Mouse (Mus musculus): Measurements from ENCODE around the gene Mpnd.
A peak's percentile ranks its signal among the peaks of the same experiment; 100 is the strongest.

Mpnd gene

DNA sequence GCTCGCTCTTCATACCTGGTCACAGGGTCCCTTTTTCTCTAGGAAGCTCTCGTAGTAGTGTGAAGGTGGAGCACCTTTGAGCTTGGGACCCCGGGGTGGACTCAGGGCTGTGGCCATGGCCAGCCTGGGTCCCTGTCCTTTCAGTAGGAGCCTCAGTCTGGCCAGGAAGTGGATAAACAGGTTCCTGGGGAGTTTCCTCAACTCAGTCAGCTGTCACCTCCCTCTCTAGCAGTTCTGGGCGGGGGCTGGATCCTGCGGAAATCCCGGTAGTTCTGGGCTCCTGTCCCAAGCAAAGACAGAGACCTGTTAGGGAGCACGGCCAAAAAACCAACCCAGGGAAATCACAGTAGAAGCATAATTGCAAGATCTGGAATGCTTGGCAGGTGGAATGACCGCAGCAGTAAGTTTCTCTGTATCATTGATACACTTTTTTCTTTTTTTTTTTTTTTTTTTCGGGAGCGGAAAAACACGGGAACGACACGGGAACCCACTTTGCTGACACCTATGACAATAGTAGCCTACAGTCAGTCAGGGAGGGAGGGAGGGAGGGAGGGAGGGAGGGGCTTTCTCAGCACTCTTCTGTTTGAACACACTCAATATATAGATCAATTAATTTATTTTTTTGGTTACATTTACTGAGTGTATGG, at the start of gene Mpnd, which contains the start of gene Stap2:
TSS of gene Mpnd (plus strand) at position 297 of the 647 bp plus-strand sequence.
TSS of gene Stap2 (minus strand) at position 170 of the 647 bp plus-strand sequence.
- no peak; the same call in 1 of the 2 replicates for TF ChIP-seq GATA4 (IDR thresholded peaks at IDR 0.05; ENCODE audit: insufficient replicate concordance, low read length)

DNA sequence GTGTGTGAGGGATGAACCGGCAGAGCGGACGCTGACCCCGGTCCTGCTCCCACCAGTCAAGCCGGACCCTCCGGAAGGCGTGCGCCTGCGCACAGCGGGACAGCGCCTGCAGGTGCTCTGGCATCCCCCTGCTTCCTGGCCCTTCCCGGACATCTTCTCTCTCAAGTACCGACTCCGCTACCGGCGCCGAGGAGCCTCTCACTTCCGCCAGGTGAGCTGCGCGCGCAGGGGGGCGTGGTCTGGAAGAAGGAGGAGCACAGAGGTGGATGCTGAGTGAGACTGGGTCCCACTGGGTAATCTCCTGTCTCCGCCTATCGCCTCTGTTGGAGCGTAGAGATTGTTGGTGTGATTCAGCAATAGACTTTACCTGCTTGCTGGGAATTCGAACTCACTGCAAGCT, 49.4 kb upstream of the Mpnd start:
- no peak for TF ChIP-seq GATA4 (IDR thresholded peaks at IDR 0.05; ENCODE audit: insufficient replicate concordance, low read length)

DNA sequence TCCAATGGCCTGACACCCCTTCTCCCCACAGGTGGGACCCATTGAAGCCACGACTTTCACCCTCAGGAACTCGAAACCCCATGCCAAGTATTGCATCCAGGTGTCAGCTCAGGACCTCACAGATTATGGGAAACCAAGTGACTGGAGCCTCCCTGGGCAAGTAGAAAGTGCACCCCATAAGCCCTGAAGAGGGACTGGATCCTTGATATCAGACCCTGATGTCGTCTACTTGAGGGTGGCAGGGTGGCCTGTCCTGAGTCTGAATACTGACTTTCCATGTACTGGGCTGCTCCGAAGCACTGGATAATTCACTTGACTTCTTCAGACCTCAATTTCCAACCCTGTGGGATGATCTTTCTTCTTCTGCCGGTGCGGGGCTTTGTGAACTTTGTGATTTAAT, 48.9 kb upstream of the Mpnd start:
- TF ChIP-seq GATA4 (IDR thresholded peaks at IDR 0.05; ENCODE audit: insufficient replicate concordance, low read length) = no peak

DNA sequence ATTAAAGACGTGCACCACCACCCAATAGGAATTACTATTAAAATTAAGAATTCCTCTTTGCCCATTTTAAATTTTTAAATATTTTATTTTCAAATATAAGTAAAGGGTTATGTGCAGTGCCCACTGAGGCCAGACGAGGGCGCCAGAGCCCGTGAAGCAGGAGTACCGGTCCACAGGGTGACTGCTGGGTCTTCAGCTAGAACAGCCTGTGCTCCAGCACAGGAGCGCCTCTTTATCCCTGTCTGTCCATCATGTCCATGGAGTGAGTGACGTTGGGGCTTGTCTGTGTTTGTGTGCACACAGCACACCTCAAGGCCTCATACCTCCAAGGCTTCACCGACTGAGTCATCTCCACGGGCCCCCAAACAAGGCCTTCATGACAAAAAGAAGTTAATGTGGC, 48.3 kb upstream of the Mpnd start:
- no peak for TF ChIP-seq GATA4 (IDR thresholded peaks at IDR 0.05; ENCODE audit: insufficient replicate concordance, low read length)

DNA sequence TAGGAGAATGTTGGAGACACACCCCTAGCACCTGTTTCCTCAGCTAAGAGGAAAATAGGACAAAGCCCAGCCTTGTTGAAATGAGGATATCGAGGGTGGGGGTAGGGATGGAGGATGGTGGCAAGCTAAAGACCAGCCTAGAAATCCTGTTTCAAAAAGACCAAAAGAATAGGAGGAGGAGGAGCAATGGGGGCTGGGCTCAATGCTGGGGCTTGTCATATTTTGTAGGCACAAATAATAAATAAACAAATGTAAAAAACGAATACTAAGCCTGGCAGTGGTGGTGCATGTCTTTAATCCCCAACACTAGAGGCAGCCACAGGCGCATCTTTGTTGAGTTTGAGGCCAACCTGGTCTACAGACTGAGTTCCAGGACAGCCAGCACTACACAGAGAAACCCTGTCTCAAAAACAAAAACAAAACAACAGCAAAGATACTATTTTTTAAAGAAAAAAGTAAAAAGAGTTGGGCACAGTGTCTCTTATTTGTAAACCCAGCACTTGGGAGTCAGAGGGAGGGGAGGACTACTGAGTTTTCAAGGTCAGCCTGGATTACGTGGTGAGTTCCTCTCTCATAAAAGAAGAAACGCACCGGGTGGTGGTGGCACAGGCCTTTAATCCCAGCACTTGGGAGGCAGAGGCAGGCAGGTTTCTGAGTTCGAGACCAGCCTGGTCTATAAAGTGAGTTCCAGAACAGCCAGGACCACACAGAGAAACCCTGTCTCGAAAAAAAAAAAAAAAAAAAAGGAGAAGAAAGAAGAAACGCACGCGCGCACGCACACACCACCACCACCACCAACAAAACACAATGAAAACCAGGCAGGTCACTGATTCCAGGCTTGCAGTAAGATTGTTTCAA, 47.6 kb upstream of the Mpnd start:
- TF ChIP-seq GATA4 (IDR thresholded peaks at IDR 0.05; ENCODE audit: insufficient replicate concordance, low read length) = no peak

DNA sequence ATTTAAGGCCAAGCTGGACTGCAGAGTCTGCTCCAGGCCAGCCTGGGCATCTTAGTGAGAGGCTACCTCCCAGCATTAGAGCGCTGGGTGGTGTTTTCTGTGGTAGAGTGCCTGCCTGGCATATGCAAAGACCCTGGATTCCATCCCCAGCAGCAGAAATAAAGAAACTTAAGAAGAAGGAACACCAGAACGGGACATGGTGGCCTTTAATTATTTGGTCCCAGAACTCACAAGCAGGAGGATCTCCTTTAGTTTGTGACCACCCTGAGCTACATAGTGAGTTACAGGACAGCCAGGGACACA, 47.0 kb upstream of the Mpnd start:
- no peak for TF ChIP-seq GATA4 (IDR thresholded peaks at IDR 0.05; ENCODE audit: insufficient replicate concordance, low read length)

DNA sequence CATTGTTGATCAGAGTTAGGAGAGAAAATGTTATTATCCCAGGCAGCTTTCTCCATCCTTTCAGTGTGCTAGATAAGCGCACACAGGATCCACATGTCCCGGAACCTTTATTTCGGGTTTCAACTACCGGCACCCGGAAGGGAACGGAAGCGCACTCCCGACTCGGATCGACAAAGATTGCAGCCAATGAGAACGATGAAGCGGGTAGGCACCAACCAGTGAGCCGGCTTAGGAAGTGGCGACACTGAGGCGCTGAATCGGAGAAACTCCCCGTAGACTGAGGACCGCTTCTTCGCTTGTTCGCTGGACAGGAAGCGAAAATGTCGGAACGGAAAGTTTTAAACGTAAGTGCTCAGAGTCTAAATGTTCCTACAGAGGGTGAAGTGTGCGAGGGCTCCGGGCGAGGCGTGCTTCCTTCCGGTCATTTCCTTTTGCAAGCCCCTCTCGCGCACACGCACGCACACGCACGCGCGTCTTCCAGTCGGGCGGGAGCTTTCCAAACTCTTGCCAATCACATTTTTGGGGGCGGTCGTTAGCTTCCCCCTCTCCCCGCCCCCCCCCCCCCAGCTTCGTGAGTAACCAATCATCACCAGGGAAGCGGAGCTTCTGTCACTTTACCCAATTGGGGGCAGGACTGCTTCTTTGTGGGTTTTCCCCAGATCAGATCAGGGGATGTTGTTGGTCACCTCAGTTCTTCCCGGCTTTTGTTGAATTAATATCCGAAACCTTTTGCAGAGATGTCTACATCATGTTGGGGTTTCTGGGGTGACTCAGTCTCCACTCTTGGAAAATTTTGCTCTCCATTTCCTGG, 46.4 kb upstream of the Mpnd start, which contains the start of gene Yju2:
TSS of gene Yju2 (plus strand) at position 182 of the 811 bp plus-strand sequence.
- peak; percentile 39; the same call in 1 of the 2 replicates for TF ChIP-seq GATA4 (IDR thresholded peaks at IDR 0.05; ENCODE audit: insufficient replicate concordance, low read length)

DNA sequence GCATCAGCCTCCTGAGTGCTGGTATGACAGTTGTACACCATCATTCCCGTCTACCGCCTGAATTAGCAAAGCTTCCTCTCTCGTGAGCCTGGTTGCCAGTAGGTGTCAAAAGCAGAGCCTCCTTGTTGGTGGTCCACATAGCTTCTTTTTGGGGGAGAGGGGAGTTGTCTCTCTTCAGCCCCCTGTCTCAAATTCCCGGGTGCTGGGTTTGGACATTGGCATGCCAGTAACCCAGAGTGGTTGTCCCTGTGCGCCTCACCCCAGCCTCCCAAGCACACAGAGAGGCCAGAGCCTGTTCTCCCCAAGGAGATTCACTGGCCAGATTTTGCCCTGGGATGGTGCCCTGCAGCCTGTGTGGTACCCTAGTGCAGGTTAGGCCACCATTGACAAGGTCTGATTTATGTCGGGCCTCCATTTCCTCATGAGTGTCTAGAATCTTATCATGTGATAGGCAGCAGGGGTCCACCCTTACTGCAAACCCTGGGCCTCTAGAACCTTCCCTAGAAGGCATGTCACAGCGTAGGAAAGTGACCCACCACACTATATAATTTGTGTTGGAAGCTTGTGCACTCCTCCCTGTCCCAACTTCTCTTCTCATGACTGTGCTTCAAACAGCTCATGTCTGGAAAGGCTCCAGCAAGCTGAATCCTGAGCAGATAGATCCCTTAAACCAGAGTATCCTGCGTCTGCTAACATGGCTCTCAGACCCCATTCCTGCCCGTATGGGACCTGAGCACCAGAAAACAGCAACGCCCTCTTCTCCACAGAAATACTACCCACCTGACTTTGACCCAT, 45.4 kb upstream of the Mpnd start:
- TF ChIP-seq GATA4 (IDR thresholded peaks at IDR 0.05; ENCODE audit: insufficient replicate concordance, low read length) = no peak

DNA sequence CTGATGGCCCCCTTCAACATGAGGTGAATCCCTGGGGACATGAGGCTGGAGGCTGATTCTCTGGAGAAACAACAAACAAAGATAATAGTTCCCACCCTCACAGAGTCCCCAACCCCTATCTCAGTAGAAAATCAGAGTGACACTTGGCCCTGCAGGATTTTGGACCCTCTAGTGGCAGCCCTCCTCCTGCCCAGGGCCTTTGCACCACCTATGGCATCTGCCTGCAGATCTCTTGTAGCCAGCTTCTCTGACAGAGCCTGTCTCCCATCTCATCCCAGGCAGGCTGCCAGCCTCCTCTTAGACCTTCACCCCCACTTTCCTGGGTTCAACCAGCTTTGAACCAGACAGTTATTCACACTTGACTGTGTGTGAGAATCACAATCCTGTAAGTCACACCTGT, 44.7 kb upstream of the Mpnd start:
- TF ChIP-seq GATA4 (IDR thresholded peaks at IDR 0.05; ENCODE audit: insufficient replicate concordance, low read length) = no peak

DNA sequence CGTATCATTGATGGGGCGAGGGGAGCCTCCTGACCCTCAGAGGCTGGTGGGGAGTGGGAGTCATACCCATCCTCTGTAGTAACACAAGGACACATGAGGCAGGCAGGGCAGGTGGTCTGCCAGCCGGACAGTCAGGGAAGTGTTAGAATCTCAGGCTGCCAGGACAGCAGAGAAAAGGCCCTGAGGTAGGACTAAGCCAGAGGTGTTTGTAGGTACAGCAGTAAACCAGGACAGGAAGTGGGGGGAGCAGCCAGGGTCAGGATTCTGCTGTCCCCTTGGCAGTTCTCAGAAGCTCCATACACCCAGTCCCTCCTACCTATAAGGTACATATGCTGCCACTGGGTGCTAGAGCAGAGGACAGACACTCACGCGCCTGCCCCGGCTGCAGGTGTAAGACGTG, 43.9 kb upstream of the Mpnd start:
- TF ChIP-seq GATA4 (IDR thresholded peaks at IDR 0.05; ENCODE audit: insufficient replicate concordance, low read length) = no peak

DNA sequence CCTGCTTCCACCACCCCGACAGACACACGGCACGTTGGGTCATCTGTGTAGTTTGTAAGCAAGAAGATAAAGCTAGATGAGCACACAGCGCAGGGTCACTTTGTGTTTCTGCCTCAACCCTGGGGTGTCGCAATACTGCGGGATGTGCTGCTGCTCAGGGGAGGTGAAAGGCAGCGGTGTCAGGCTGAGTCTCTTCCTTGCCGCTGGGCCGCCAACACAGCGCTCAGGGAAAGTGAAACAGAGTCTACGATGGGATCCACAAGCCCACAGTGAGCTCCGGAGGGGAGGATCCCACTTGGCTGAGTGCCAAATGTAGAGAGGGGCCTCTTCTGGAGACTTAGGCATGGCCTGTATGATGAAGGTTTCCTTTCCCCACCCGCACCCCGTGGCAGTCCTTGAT, 42.3 kb upstream of the Mpnd start:
- TF ChIP-seq GATA4 (IDR thresholded peaks at IDR 0.05; ENCODE audit: insufficient replicate concordance, low read length) = no peak

DNA sequence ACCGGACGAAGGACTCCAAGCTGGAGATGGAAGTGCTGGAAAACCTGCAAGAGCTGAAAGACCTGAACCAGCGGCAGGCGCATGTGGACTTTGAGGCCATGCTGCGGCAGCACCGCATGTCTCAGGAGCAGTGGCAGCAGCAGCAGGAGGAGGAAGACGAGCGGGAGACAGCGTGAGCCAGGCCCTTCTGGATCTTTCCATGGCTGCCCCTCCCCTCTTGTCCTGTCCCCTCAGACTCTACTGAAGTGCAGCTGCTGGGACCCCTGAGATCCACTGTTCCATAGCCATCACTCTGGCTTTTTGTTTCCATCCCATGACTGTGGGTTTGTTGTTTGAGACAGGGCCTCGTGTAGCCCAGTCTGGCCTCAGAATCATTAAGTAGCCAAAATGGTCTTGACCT, 41.0 kb upstream of the Mpnd start:
- no peak for TF ChIP-seq GATA4 (IDR thresholded peaks at IDR 0.05; ENCODE audit: insufficient replicate concordance, low read length)

DNA sequence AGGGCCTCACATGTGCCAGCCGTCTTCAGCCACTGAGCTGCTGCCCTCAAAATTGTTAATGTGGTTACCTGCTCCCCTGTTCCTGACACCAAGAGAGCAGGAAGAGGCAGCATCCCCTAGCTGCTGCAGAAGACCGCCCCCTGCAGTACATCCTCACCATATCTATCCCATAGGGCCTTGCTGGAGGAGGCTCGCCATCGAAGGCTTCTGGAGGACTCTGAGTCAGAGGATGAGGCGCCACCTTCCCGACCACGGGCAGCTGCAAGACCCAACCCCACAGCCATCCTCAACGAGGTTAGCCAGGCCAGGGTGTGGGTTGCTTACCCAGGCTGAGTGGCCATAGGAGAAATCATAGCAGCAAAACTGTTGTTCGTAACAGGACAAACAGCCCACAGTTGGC, 40.5 kb upstream of the Mpnd start:
- TF ChIP-seq GATA4 (IDR thresholded peaks at IDR 0.05; ENCODE audit: insufficient replicate concordance, low read length) = no peak

DNA sequence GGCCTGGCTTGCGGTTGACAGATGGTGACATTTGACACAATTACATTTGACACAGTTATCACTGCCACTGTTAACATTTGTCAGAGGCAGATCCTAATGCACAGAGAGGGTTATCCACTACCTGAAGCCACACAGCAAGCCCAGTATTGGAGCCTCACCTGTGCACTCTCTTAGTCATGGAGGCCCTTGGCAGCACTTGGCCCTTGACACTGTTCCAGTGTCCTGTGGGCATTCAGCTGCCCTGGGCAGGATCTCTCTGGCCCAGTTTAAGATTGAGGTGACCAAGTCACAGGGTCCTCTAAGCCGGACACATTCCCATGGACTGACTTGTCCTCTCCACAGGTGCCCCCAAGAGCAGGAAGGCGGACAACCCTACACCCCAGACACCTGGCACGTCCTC, 38.3 kb upstream of the Mpnd start:
- TF ChIP-seq GATA4 (IDR thresholded peaks at IDR 0.05; ENCODE audit: insufficient replicate concordance, low read length) = no peak

DNA sequence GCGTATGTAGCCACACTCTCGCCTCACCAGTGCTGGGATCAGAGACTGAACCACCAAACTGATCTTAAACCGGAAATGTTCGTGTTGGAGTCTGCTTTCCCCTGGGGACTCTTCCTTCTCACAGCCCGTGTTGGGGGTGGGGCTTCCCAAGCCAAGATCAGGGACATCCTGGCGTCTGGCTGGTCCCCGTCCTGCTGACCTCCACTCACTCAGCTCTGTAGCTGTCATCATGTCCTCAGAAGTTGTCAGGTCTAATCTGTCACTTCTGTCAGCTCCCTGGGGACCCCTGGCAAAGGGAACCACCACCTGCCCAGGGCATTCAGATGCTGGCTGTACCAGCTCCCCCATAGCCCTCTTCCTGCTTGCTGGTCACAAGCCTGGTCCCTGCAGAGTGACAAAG, 37.3 kb upstream of the Mpnd start:
- no peak for TF ChIP-seq GATA4 (IDR thresholded peaks at IDR 0.05; ENCODE audit: insufficient replicate concordance, low read length)

Data from liver, adult (tissue).